Mouse (Mus musculus) midbrain, embryonic 10.5 days (tissue): ENCODE measurements around the gene Gm20661. TPM values are rescaled to one million over a fixed set of nuclear protein-coding genes. Genes with fewer than 3 reads are reported as not detected.

ENCODE experiments used
- DNase-seq: peaks from one replicate; pipeline ENCODE4 v3.0.0-alpha.2; 2017; ENCODE audit warnings: low spot score
- H3K27ac ChIP-seq: fragments of 300-500 bp; sonication (generic); replicated peaks from 2 replicates; pipeline ENCODE4 v1.5.1; 2016; ENCODE audit warnings: mild to moderate bottlenecking
- H3K27me3 ChIP-seq: fragments of 300-500 bp; sonication (generic); 2 replicates; pipeline ENCODE4 v1.6.1; 2016; ENCODE audit warnings: low read depth, mild to moderate bottlenecking; ENCODE audit not compliant: poor library complexity, severe bottlenecking
- H3K36me3 ChIP-seq: fragments of 300-500 bp; sonication (generic); 2 replicates; pipeline ENCODE4 v1.6.1; 2016; ENCODE audit warnings: mild to moderate bottlenecking, moderate library complexity
- H3K4me1 ChIP-seq: fragments of 300-500 bp; sonication (generic); 2 replicates; pipeline ENCODE4 v1.6.1; 2016
- H3K4me3 ChIP-seq: fragments of 300-500 bp; sonication (generic); 2 replicates; pipeline ENCODE4 v1.5.1; 2016; ENCODE audit warnings: mild to moderate bottlenecking, moderate library complexity
- H3K9me3 ChIP-seq: fragments of 300-500 bp; sonication (generic); replicated peaks from 2 replicates; pipeline ENCODE4 v1.6.1; 2016; ENCODE audit warnings: mild to moderate bottlenecking
- WGBS: fragments of 180-500 bp; shearing (Covaris S2); methylation state at CpG from one replicate; pipeline ENCODE4 v1.1.7; 2016; 5-methylcytosine and 5-hydroxymethylcytosine counted together
- polyA plus RNA-seq: library from polyadenylated mRNA; unstranded; fragments of >200 nt; fragmentation: Nextera tagmentation; extraction: Ambion mirVana; gene quantifications from 2 replicates; pipeline ENCODE4 v1.2.1, GENCODE M21; 2016

The Gm20661 gene
- polyA plus RNA-seq, 1 experiment from 2014 or later, result 0.83 TPM

DNA sequence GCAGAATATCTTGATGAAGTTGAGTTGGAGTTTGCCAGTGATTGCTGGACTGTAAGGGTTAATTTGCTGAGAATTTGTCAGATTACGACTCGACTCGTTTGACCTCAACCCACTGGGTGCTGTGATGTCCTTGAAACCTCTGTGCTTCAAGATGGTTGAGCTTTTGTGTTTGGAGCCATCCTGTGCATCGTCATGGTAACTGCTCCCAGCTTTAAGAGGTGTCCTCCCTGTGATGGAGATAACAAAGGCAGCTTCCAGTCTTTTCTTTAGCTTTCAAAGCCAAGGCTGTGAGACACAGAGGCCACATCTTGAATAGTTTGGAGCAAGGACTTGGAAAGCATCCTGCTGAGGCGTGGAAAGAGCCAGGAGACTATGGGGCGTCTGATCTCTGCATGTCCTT lies 25.7 kb upstream of the Gm20661 start:
- H3K27ac ChIP-seq, result peak overlapping the region; percentile 28; the same call in 1 of the 2 replicates
- peaks cover 68% of the 10 kb centered on the region for H3K36me3 ChIP-seq
- no peak overlapping the region for H3K4me3 ChIP-seq
- no peak for DNase-seq
- H3K9me3 ChIP-seq, result no peaks in the 10 kb centered on the region
- H3K27me3 ChIP-seq, result no peaks in the 10 kb centered on the region
- 31% methylated on average over 6 of the region's 6 CpGs for WGBS
- H3K4me1 ChIP-seq, result peaks cover 48% of the 10 kb centered on the region

DNA sequence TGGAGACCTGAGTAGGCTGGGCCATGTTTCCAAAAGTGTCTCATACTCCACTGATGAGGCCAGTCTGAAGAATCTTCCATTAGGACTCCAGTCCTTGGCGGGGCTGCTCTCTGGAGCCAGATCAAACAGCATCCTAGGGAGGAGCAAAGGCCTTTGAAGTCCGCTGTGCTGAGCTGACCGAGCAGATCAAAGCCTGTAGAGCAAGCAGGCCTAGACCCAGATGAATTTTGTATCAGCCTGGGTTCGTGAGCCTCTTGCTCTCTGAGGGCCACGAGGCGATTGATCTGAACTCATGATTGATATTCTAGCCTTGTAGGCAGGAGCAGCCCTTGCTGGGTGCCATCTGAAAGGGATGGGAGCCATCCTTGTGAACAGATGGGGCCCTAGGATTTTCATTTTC lies 23.0 kb upstream of the Gm20661 start:
- 66% methylated on average over 6 of the region's 6 CpGs for WGBS
- no peak for DNase-seq
- Histone ChIP-seq H3K4me1 (peaks cover 41% of the 10 kb centered on the region), H3K9me3 (no peaks in the 10 kb centered on the region), H3K27ac (no peak overlapping the region), H3K27me3 (no peaks in the 10 kb centered on the region), H3K36me3 (peaks cover 94% of the 10 kb centered on the region), H3K4me3 (no peak overlapping the region)

- Histone ChIP-seq H3K36me3 (peaks cover 99% of the 10 kb centered on the region), H3K4me1 (peaks cover 41% of the 10 kb centered on the region), H3K27ac (no peak overlapping the region), H3K9me3 (no peaks in the 10 kb centered on the region), H3K27me3 (no peaks in the 10 kb centered on the region), H3K4me3 (no peak overlapping the region)
- DNase-seq, result no peak
- 81% methylated on average over 4 of the region's 4 CpGs for WGBS
These were observed 21.9 kb upstream of the Gm20661 start for GRCm38 (mm10) chr9:107960928-107961327.

GRCm38 (mm10) chr9:107961351-107961762 lies 21.5 kb upstream of the Gm20661 start:
- WGBS, result 84% methylated on average over 10 of the region's 10 CpGs
- H3K4me3 ChIP-seq, result no peak overlapping the region
- H3K36me3 ChIP-seq, result peaks cover 99% of the 10 kb centered on the region
- H3K9me3 ChIP-seq, result no peaks in the 10 kb centered on the region
- H3K27me3 ChIP-seq, result no peaks in the 10 kb centered on the region
- no peak overlapping the region for H3K27ac ChIP-seq
- H3K4me1 ChIP-seq, result peaks cover 41% of the 10 kb centered on the region
- DNase-seq, result no peak

DNA sequence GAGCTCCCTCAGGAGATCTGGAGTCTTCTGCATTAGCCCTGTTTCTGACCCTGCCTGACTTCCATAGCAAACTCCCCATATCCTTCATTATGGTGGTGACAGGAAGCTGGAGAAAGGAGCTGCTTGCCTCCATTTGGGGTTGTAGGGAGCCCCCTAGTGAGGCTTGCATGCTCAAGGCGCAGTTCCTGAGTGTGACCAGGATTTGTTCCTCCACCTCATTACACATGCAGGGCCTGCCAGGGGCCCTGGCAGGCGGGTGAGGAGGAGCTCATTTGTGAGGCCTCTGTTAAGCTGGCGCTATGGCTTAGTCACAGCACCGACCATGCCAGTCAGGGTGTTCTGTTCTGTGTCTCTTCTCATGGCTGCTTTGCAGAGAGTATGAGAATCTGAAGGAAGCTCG lies 21.0 kb upstream of the Gm20661 start:
- H3K36me3 ChIP-seq, result peaks cover 99% of the 10 kb centered on the region
- no peak overlapping the region for H3K4me3 ChIP-seq
- no peaks in the 10 kb centered on the region for H3K27me3 ChIP-seq
- 62% methylated on average over 5 of the region's 5 CpGs for WGBS
- peaks cover 36% of the 10 kb centered on the region for H3K4me1 ChIP-seq
- no peak overlapping the region for H3K27ac ChIP-seq
- no peak for DNase-seq
- H3K9me3 ChIP-seq, result no peaks in the 10 kb centered on the region

DNA sequence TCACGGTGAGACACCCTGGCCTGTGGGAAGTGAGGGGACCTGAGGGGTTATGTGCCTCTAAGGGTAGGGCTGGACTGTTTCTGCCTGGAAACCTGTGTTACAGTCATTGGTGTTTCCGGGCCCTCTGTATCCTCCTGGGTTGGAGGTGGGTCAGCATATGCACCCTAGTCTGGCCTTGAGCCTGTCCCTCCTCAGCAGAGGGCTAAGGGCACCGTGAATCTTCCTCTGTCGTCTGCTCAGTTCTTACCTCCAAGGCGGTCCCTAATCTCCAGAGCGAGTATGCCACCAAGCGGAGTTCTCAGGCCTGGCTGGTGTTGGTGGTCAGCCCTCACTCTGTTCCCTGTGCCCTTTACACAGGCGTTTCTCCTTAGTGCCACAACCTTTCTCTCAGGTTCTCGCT lies 19.9 kb upstream of the Gm20661 start:
- peaks cover 96% of the 10 kb centered on the region for H3K36me3 ChIP-seq
- WGBS, result 93% methylated on average over 9 of the region's 9 CpGs
- H3K27me3 ChIP-seq, result no peaks in the 10 kb centered on the region

DNA sequence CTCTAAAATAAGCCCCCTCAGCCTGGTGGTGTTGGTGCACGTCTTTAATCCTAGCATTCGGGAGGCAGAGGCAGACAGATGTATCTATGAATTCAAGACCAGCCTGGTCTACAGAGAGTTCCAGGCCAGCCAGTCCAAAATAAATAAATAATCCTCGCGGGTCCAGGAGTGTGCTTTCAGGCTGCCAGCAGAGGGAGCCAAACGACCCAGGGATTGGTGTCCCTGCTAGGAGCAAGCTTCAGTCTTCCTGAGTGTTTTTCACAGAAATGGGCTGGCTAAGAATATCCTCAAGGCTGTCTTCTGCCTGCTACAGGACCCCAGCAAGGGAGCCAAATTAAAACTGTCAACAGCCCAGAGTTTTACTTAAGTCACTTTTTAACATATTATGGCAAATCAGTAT lies 19.2 kb upstream of the Gm20661 start:
- WGBS, result 20% methylated on average over 5 of the region's 5 CpGs
- Histone ChIP-seq H3K9me3 (no peaks in the 10 kb centered on the region), H3K27ac (no peak overlapping the region), H3K36me3 (peaks cover 95% of the 10 kb centered on the region), H3K27me3 (no peaks in the 10 kb centered on the region), H3K4me3 (no peak overlapping the region), H3K4me1 (peaks cover 24% of the 10 kb centered on the region)
- peak; percentile 79 for DNase-seq

More for the DNA sequence above, 19.9 kb upstream of the Gm20661 start:
- peaks cover 26% of the 10 kb centered on the region for H3K4me1 ChIP-seq
- no peak for DNase-seq
- no peaks in the 10 kb centered on the region for H3K9me3 ChIP-seq
- H3K27ac ChIP-seq, result no peak overlapping the region
- H3K4me3 ChIP-seq, result no peak overlapping the region

DNA sequence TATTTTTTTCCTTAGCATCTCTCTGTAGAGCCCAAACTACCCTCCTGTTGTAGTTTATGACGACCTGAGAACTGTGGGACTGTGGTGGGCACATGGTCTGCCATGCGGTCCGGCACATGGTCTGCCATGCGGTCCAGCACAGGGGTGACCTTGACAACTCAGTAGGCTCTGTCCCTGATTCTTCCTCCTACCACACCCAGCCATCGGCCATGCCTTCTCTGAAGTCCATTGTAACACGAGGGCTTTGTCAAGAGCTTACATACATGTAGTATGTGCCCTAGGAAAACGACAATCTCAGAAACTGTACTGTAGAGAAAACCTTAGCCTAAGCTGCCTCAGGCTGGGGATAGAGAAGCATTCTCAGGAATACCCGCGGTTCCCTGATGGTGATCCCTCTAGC lies 18.2 kb upstream of the Gm20661 start:
- Histone ChIP-seq H3K4me1 (peaks cover 17% of the 10 kb centered on the region), H3K4me3 (no peak overlapping the region), H3K9me3 (no peaks in the 10 kb centered on the region), H3K36me3 (peaks cover 95% of the 10 kb centered on the region), H3K27ac (no peak overlapping the region), H3K27me3 (no peaks in the 10 kb centered on the region)
- WGBS, result 93% methylated on average over 9 of the region's 9 CpGs
- DNase-seq, result no peak

- Histone ChIP-seq H3K9me3 (no peaks in the 10 kb centered on the region), H3K36me3 (peaks cover 95% of the 10 kb centered on the region), H3K4me3 (no peak overlapping the region), H3K4me1 (peaks cover 6% of the 10 kb centered on the region), H3K27me3 (no peaks in the 10 kb centered on the region), H3K27ac (no peak overlapping the region)
- DNase-seq, result no peak
- 95% methylated on average over 10 of the region's 10 CpGs for WGBS
These were observed 16.2 kb upstream of the Gm20661 start for GRCm38 (mm10) chr9:107966676-107967075.

GRCm38 (mm10) chr9:107967437-107967836 lies 15.4 kb upstream of the Gm20661 start:
- Histone ChIP-seq H3K4me1 (no peaks in the 10 kb centered on the region), H3K9me3 (no peaks in the 10 kb centered on the region), H3K36me3 (peaks cover 95% of the 10 kb centered on the region), H3K27ac (no peak overlapping the region), H3K27me3 (no peaks in the 10 kb centered on the region), H3K4me3 (no peak overlapping the region)
- 90% methylated on average over 6 of the region's 6 CpGs for WGBS
- DNase-seq, result no peak

- Histone ChIP-seq H3K27me3 (no peaks in the 10 kb centered on the region), H3K9me3 (no peaks in the 10 kb centered on the region), H3K4me3 (no peak overlapping the region), H3K36me3 (peaks cover 90% of the 10 kb centered on the region), H3K27ac (no peak overlapping the region), H3K4me1 (no peaks in the 10 kb centered on the region)
- 91% methylated on average over 7 of the region's 7 CpGs for WGBS
- no peak for DNase-seq
These were observed 14.3 kb upstream of the Gm20661 start for GRCm38 (mm10) chr9:107968531-107968930.

DNA sequence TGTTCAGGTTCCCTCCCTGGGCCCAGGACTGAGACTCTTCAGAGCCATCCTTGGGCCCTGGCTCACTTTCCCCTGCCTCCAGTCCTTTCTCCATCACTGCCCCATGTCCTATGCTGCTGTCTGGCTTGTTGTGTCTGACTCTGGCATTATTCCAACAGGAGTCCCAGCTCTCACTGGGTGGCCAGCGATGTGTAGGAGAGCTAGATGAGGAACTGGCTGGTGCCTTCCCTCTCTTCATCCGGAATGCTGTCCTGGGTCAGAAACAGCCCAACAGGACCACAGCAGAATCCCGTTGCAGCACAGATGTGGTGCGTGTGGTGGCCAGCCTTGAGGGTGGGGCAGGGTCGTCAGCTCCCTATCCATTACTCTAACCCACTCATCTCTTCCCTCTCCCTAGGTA lies 12.5 kb upstream of the Gm20661 start:
- no peak for DNase-seq
- no peaks in the 10 kb centered on the region for H3K27me3 ChIP-seq
- H3K9me3 ChIP-seq, result no peaks in the 10 kb centered on the region
- H3K27ac ChIP-seq, result no peak overlapping the region
- H3K36me3 ChIP-seq, result peaks cover 73% of the 10 kb centered on the region
- no peaks in the 10 kb centered on the region for H3K4me1 ChIP-seq
- H3K4me3 ChIP-seq, result no peak overlapping the region
- WGBS, result 92% methylated on average over 5 of the region's 5 CpGs

- H3K27me3 ChIP-seq, result no peaks in the 10 kb centered on the region
- H3K9me3 ChIP-seq, result no peaks in the 10 kb centered on the region
- no peak overlapping the region for H3K27ac ChIP-seq
- H3K36me3 ChIP-seq, result peaks cover 57% of the 10 kb centered on the region
- no peak overlapping the region for H3K4me3 ChIP-seq
- WGBS, result 83% methylated on average over 8 of the region's 8 CpGs
- H3K4me1 ChIP-seq, result 0 out of 2 replicates have a peak, but pooled peaks cover 3% of the 10 kb centered on the region
- no peak for DNase-seq
These were observed 10.9 kb upstream of the Gm20661 start for GRCm38 (mm10) chr9:107971690-107972541.
